Mouse (Mus musculus): ENCODE measurements at regions not wholly inside any gene's neighbourhood (a gene's known extent, or its start where the extent isn't known, plus 50 kb on each side); places are given as distances from the start of the nearest gene placed in this dataset.

GRCm38 (mm10) chr9:41580611-41581041 lies 419.1 kb upstream of the Ubash3b start:
- no peak for TF ChIP-seq CTCF (IDR thresholded peaks at IDR 0.05; ENCODE audit: control insufficient read depth, insufficient read depth, low read length)
- no peak for TF ChIP-seq POLR2A (IDR thresholded peaks at IDR 0.05; ENCODE audit: borderline replicate concordance, control insufficient read depth, low read depth, low read length)
